Comparison of ENCODE assay signal across 18 mouse cellular contexts in genomic region chr1:177792835-177793234, GRCm38 (mm10). TPM values are rescaled to one million over a fixed set of nuclear protein-coding genes. Genes with fewer than 3 reads are reported as not detected.
DNase-seq lines count a peak whose midpoint lies in the region; ATAC-seq and TF ChIP-seq lines count a peak whose summit lies in the region.
"Had no signal": no experiment of that assay in that cellular context is flagged by ENCODE, and none has a peak within 500 bp of the region (broad histone marks: within the 10 kb centered on the region; RNA-seq: fewer than 3 reads in every experiment).

No protein-coding gene starts in this region.

- H3K27me3 ChIP-seq in liver, embryonic 11.5 days (replicated peaks; ENCODE audit: control insufficient read depth, insufficient read depth, low read length): no peaks in the 10 kb centered on the region
- H3K27me3 ChIP-seq in forebrain, embryonic 15.5 days: no peaks in the 10 kb centered on the region
- H3K27me3 ChIP-seq: embryonic facial prominence, embryonic 12.5 days; heart, embryonic 12.5 days had no signal

- no peak overlapping the region for H3K27ac ChIP-seq in liver, embryonic 11.5 days (ENCODE audit: low read depth, low read length)
- no peak overlapping the region for H3K27ac ChIP-seq in layer of hippocampus, adult 2 months
- H3K27ac ChIP-seq in forebrain, embryonic 15.5 days (replicated peaks): no peak overlapping the region
- H3K27ac ChIP-seq: embryonic facial prominence, embryonic 12.5 days; hindbrain, embryonic 10.5 days; hindbrain, embryonic 14.5 days had no signal

- no peak for TF ChIP-seq CTCF in layer of hippocampus, adult 2 months (conservative IDR thresholded peaks at IDR 0.05)

- no peak overlapping the region for H3K9ac ChIP-seq in liver, embryonic 11.5 days (ENCODE audit: low read depth, low read length)
- H3K9ac ChIP-seq in forebrain, embryonic 15.5 days (replicated peaks): no peak overlapping the region
- H3K9ac ChIP-seq: embryonic facial prominence, embryonic 12.5 days; heart, embryonic 12.5 days; hindbrain, embryonic 14.5 days had no signal

- WGBS in liver, embryonic 11.5 days: 87% methylated on average over 3 of the region's 3 CpGs
- WGBS in forebrain, embryonic 15.5 days: 91% methylated on average over 3 of the region's 3 CpGs

- no peak for ATAC-seq in liver, embryonic 11.5 days (replicated peaks; ENCODE audit: low FRiP score)
- peak; percentile 11 for ATAC-seq in activated CD4-positive, CD25-positive, alpha-beta regulatory T cell, adult 4 months
- no peak for ATAC-seq in forebrain, embryonic 15.5 days (replicated peaks)
- ATAC-seq: forebrain, embryonic 16.5 days had no signal

- no peak overlapping the region for H3K4me3 ChIP-seq in liver, embryonic 11.5 days (ENCODE audit: low read depth, low read length)
- no peak overlapping the region for H3K4me3 ChIP-seq in layer of hippocampus, adult 2 months
- H3K4me3 ChIP-seq in forebrain, embryonic 15.5 days: no peak overlapping the region
- H3K4me3 ChIP-seq: embryonic facial prominence, embryonic 12.5 days; heart, embryonic 12.5 days; hindbrain, embryonic 10.5 days had no signal

- H3K4me1 ChIP-seq in liver, embryonic 11.5 days (replicated peaks; ENCODE audit: control insufficient read depth, insufficient read depth, low read length): peaks cover 16% of the 10 kb centered on the region
- peaks cover 17% of the 10 kb centered on the region for H3K4me1 ChIP-seq in forebrain, embryonic 15.5 days

- DNase-seq in liver, embryonic 11.5 days (ENCODE audit: low spot score): no peak
- DNase-seq in liver: no peak
- peak; percentile 68 for DNase-seq in CD4-positive helper T cell, adult 2 months (ENCODE audit: low read depth, low spot score)
- peak; percentile 55 for DNase-seq in naive thymus-derived CD4-positive, alpha-beta T cell, adult 2 months (ENCODE audit: low read depth)
- no peak for DNase-seq in layer of hippocampus, adult 2 months (ENCODE audit: low spot score in 2 of 2)
- DNase-seq in adrenal gland, postnatal 36 days: no peak
- DNase-seq: adrenal gland, postnatal 10 days; cerebellum, adult 11-12 months; cerebellum, adult 9-10 months; cerebellum, postnatal 25 days; gastrocnemius, postnatal 25 days had no signal

- H3K36me3 ChIP-seq in liver, embryonic 11.5 days (ENCODE audit: control insufficient read depth, insufficient read depth, low read length): no peaks in the 10 kb centered on the region; the same call in 1 of the 2 replicates
- H3K36me3 ChIP-seq in forebrain, embryonic 15.5 days: no peaks in the 10 kb centered on the region
- H3K36me3 ChIP-seq: embryonic facial prominence, embryonic 12.5 days had no signal

- peak overlapping the region; percentile 33; the same call in 1 of the 2 replicates for H3K4me2 ChIP-seq in liver, embryonic 11.5 days
- H3K4me2 ChIP-seq in forebrain, embryonic 15.5 days (replicated peaks): no peak overlapping the region
- H3K4me2 ChIP-seq: embryonic facial prominence, embryonic 12.5 days; heart, embryonic 12.5 days; hindbrain, embryonic 14.5 days had no signal

- H3K9me3 ChIP-seq in liver, embryonic 11.5 days (ENCODE audit: control insufficient read depth, low read length): no peaks in the 10 kb centered on the region
- H3K9me3 ChIP-seq in forebrain, embryonic 15.5 days: no peaks in the 10 kb centered on the region
- H3K9me3 ChIP-seq: embryonic facial prominence, embryonic 12.5 days had no signal

RNA-seq across cellular contexts. Expression of gene Adss, which starts 3.5 kb away (rescaled TPM):
- polyA plus RNA-seq in liver, embryonic 11.5 days (2014; fragmentation: Nextera tagmentation; extraction: Ambion mirVana): 38.2 and 43.7 TPM in 2 replicates
- polyA plus RNA-seq in activated CD4-positive, CD25-positive, alpha-beta regulatory T cell, adult 4 months (2017; shearing (Covaris generic)): 10 to 100 TPM; 66.8 to 67.7 TPM
- total RNA-seq in layer of hippocampus, adult 2 months (2021): 10 to 100 TPM; 71.1 to 71.4 TPM
- 50.5 and 54.4 TPM in 2 replicates for polyA plus RNA-seq in forebrain, embryonic 15.5 days (2015; fragmentation: Nextera tagmentation; extraction: Ambion mirVana)
- 10 to 100 TPM; 63.4 to 79.1 TPM for total RNA-seq in adrenal gland, postnatal 36 days (2021)

Comparison
In these comparisons a context has a peak if more than half of its experiments do, and no peak if none do; other contexts are left out.
1. DNase-seq: peak in CD4-positive helper T cell, adult 2 months (single experiment) and naive thymus-derived CD4-positive, alpha-beta T cell, adult 2 months (single experiment); none in liver, embryonic 11.5 days (single experiment), liver (single experiment), layer of hippocampus, adult 2 months (0 of 2) and adrenal gland, postnatal 36 days (0 of 2).